Mouse (Mus musculus) lung, postnatal 0 days (tissue): ENCODE measurements around the gene Cmtm7.

Experiments
- CTCF ChIP-seq: IDR thresholded peaks from 2 replicates; pipeline ENCODE4 v1.5.1; 2016; ENCODE audit warnings: antibody characterized with exemption, mild to moderate bottlenecking
- EP300 ChIP-seq: IDR thresholded peaks from 2 replicates; pipeline ENCODE4 v1.6.1; 2016; ENCODE audit warnings: antibody characterized with exemption, mild to moderate bottlenecking, control low read depth

GRCm38 (mm10) chr9:114796473-114797050 is 14.9 kb upstream of the Cmtm7 start:
- no peak for TF ChIP-seq CTCF
- no peak for TF ChIP-seq EP300
